Mouse (Mus musculus) cerebellum, adult 11 months (tissue): ENCODE measurements around the gene Gxylt2.

Experiments used
- DNase-seq: peaks from one replicate; pipeline ENCODE4 v3.0.0; 2022

Gene Gxylt2

GRCm38 (mm10) chr6:100704574-100705365 is at the start of gene Gxylt2:
Gene Gxylt2, plus strand, starts transcription at chr6:100704734.
- DNase-seq = no peak

- DNase-seq = peak; percentile 56
Measured at GRCm38 (mm10) chr6:100660395-100660794, 44.1 kb upstream of the Gxylt2 start.

- no peak for DNase-seq
Measured at GRCm38 (mm10) chr6:100662224-100662623, 42.3 kb upstream of the Gxylt2 start.

GRCm38 (mm10) chr6:100667644-100668043 is 36.9 kb upstream of the Gxylt2 start:
- no peak for DNase-seq

- no peak for DNase-seq
Measured at GRCm38 (mm10) chr6:100668858-100669257, 35.7 kb upstream of the Gxylt2 start.

GRCm38 (mm10) chr6:100670370-100670841 is 34.1 kb upstream of the Gxylt2 start:
- DNase-seq = peak; percentile 41

- DNase-seq = peak; percentile 80
Measured at GRCm38 (mm10) chr6:100670880-100671344, 33.6 kb upstream of the Gxylt2 start, which contains the start of gene Shq1. Gene Shq1, minus strand, starts transcription at chr6:100671157.

GRCm38 (mm10) chr6:100671401-100671800 is 33.1 kb upstream of the Gxylt2 start:
- DNase-seq = no peak

- no peak for DNase-seq
Measured at GRCm38 (mm10) chr6:100674974-100675373, 29.6 kb upstream of the Gxylt2 start.

- DNase-seq = no peak
Measured at GRCm38 (mm10) chr6:100676461-100676860, 28.1 kb upstream of the Gxylt2 start.

- no peak for DNase-seq
Measured at GRCm38 (mm10) chr6:100678636-100679035, 25.9 kb upstream of the Gxylt2 start.

GRCm38 (mm10) chr6:100686341-100686740 is 18.2 kb upstream of the Gxylt2 start:
- no peak for DNase-seq

- DNase-seq = no peak
Measured at GRCm38 (mm10) chr6:100699986-100700385, 4.5 kb upstream of the Gxylt2 start.

- DNase-seq = no peak
Measured at GRCm38 (mm10) chr6:100700774-100701173, 3.8 kb upstream of the Gxylt2 start.

GRCm38 (mm10) chr6:100704197-100704573 is 349 bp upstream of the Gxylt2 start:
- DNase-seq = no peak

- DNase-seq = no peak
Measured at GRCm38 (mm10) chr6:100705366-100705811, 855 bp downstream of the Gxylt2 start.

- no peak for DNase-seq
Measured at GRCm38 (mm10) chr6:100706861-100707260, 2.3 kb downstream of the Gxylt2 start.

- no peak for DNase-seq
Measured at GRCm38 (mm10) chr6:100707557-100707956, 3.0 kb downstream of the Gxylt2 start.

GRCm38 (mm10) chr6:100708248-100708647 is 3.7 kb downstream of the Gxylt2 start:
- no peak for DNase-seq

- DNase-seq = no peak
Measured at GRCm38 (mm10) chr6:100708996-100709395, 4.5 kb downstream of the Gxylt2 start.

GRCm38 (mm10) chr6:100709483-100709882 is 4.9 kb downstream of the Gxylt2 start:
- DNase-seq = no peak

- DNase-seq = no peak
Measured at GRCm38 (mm10) chr6:100710170-100710569, 5.6 kb downstream of the Gxylt2 start.

- no peak for DNase-seq
Measured at GRCm38 (mm10) chr6:100710866-100711265, 6.3 kb downstream of the Gxylt2 start.

GRCm38 (mm10) chr6:100715296-100715828 is 10.8 kb downstream of the Gxylt2 start:
- no peak for DNase-seq
